Mouse (Mus musculus): ENCODE results near the gene Cyp2d22.

Gene Cyp2d22

DNA sequence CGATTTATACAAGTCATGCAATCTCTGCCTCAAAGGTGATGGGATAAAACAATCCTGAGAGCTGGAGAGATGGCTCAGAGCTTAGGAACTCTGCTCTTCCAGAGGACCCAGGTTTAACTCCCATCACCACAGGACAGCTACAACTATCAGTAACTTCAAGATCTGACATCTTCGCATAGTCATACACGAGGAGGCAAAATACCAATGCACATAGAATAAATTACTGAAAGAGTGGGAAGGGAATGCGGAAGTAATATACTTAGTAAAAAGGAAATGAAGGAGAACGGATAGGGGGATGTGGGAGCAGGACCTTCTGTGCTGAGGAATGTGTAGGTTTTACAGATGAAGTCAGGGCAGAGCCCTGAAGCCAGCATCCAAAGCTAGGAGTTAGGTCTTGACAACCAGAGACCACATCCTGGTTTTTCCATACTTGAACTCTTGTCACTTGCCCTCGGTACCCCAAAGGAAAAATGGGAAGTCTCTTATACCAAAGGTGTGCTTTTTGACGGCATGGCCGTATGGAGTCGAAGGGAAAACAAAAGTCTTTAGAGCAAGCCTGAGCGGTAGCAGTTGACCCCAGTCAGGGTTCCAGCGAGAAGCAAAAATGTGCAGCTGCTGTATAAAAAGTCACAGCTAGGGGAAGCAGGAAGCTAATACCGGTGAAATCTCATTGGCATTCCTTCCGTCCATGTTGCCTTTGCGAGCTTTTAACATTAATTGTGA, 33.3 kb downstream of the Cyp2d22 start:
- DNase-seq: no peak

- peak; percentile 99 for DNase-seq
These were observed 34.1 kb downstream of the Cyp2d22 start for GRCm38 (mm10) chr15:82345820-82346470.

DNA sequence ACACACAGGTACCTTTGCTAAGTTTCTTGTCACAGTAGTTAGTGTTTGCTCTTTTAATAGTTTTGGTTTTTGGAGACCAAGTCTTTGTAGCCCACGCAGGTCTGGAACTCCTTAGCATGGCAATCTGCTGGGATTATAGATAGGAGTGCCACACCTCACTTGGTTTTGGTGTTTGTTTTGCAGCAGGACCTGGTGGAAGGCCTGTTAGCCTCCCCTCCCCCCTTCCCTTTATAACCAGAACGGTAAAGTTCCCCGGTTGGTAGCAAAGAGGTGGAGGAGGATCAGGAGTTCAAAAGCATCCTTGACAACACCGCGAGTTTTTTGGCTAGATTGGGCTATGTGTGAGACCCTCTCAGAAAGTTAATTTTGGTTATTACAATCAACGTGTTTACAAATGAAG, 35.1 kb downstream of the Cyp2d22 start:
- peak; percentile 59 for DNase-seq

- no peak for DNase-seq
These were observed 36.4 kb downstream of the Cyp2d22 start for GRCm38 (mm10) chr15:82343368-82344287.

DNA sequence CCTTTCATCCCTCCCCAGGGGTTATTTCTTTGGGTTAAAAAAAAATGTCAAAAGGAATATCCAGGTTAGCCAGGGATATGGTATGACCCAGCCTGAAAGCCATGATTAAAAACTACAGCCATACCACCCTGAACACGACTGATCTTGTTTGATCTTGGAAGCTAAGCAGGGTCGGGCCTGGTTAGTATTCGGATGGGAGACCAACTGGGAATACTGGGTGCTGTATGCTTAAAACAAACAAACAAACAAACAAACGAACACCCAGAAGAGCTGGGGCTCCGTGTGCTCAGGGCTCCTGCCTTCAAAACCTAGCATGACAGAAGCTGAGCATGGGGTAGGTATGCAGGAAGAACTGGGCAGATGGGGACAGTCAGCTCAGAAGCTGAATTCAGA, 37.5 kb downstream of the Cyp2d22 start:
- no peak for DNase-seq

DNA sequence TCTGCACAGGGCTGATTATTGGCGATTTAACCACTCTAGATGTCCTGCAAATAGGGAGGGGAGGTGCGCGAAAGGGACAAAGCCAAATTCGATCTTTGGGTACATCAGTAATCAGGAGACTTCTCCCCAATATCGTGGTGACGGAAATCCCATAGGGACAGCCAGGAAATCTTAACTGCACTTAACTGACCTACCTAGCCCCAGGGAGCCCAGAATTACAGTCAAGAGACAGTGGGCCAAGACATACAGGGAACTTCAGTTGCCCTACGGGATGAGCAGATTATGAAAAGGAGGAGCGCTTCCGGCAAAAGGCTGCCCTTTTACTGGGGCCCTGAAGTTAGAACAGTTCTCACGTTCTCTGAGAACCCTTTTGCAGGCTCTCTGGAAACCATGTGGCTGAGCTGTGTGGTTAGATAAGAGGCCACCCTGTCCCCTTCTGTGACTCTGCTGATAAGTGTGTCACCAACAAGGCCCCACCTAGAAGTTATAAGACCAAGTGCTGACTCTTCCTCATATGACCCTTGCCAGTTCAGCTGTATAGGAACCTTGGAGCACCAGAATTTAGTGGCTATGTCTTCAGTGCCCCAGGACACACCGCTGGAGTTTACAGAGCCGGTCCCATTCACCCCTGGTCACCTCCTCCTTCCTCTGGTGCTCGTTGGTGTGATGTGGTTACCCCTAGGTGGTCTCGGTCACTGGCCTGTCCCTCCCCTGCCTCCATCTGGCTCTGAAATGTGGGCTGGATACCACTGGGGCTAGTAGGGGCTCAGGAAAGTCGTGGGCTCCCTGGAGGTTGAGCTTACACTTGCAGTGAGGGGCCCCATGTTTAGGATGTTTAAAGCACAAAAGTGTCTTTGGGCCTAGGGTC, 38.2 kb downstream of the Cyp2d22 start:
- peak; percentile 88 for DNase-seq

DNA sequence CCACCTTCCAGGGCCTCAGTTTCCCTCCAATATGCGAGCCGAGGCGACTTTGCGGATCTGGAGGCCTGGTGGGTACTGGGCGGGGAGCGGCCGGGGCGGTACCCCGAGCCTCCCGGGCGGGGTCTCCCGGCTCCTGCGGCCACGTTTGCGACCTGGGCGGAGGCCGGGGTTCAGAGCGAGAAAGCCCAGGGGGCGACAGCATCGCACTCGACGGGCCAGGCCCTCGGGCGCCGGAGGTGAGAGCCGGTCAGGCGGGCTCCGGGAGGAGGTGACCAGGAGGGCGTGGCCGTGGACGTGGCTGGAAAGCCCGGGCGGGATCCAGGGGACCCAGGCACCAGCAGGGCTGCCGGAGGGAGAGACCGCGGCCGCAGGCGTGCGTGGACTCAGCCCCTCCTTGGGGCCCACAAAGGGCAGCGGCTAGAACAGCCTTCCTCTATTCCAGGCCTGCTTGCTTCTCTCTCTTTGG, 39.0 kb downstream of the Cyp2d22 start:
- peak; percentile 91 for DNase-seq

GRCm38 (mm10) chr15:82340414-82341035, 39.5 kb downstream of the Cyp2d22 start:
- DNase-seq: peak; percentile 80

DNA sequence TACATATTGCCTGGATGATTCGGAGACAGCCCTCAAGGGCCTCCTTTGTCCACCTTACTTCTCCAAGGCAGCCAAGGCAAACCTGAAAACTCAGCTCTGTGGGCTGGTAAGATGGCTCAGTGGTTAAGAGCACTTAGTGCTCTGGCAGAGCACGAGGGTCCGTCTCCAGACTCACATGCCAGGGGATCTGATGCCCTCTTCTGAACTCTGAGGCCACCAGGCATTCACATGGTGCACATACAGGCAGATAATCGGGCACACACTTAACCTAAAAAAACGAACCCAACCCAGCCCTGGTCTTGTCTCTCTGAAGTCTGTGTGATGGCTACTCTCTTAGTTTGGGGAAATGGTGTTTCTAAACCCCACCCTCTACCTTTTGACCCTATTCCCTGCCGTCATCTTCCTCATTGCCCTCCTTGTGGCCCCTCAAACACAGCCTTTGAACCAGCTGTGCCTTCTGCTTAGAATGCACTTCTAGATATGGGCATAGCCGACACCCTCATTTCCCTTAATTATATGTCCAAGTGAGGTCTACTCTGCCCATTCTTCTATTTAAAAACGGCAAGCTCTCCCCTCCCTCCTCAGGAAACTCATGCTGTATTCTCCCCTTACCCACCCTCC, 40.3 kb downstream of the Cyp2d22 start:
- peak; percentile 38 for DNase-seq

DNA sequence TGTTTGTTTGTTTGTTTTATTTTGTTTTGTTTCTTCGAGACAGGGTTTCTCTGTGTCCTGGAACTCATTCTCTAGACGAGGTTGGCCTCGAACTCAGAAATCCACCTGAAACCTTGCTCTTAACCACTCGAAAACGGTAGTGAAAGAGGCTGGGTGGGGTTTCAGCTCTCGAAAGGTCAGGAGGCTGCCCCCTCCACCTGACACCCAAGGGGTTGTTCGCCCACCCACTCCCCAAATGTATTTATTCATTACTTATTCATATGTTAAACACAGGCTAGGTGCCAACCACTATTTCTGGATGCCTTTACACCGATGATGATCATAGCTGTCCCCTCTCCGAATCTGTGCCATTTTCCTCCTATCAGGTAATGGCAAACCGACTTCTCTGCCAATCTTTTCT, 40.9 kb downstream of the Cyp2d22 start:
- no peak for DNase-seq

GRCm38 (mm10) chr15:82338593-82339112, 41.4 kb downstream of the Cyp2d22 start, which contains the start of the genes Naga, Pheta2 and Smdt1:
Gene Naga (minus strand): TSS chr15:82338925.
Gene Pheta2 (plus strand): TSS chr15:82338942.
Gene Smdt1 (plus strand): TSS chr15:82338959.
- peak; percentile 99 for DNase-seq

- DNase-seq: peak; percentile 63
These were observed 42.2 kb downstream of the Cyp2d22 start for GRCm38 (mm10) chr15:82337875-82338274.

- DNase-seq: no peak
These were observed 43.4 kb downstream of the Cyp2d22 start for GRCm38 (mm10) chr15:82336629-82337028.

DNA sequence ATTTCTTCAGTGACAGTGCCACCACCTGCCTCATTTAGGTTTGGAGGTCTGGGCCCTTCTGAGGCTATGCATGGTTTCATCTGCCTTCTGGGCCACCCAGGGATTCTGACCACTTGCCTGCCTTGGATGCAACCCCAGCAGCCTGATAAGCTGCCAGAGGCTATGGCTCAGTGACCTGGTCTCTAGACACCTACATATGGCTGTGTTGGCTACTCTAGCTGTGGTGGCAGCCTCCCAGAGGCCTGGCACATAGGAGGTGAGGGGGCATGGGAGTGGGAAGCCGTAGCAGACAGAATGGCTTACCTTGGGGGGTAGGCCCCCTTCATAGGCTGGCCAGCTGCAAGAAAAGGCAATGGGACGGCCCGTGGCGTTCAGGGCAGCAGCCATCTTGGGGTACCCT, 44.9 kb downstream of the Cyp2d22 start:
- DNase-seq: no peak

- no peak for DNase-seq
These were observed 54.7 kb downstream of the Cyp2d22 start for GRCm38 (mm10) chr15:82325382-82325781.

DNA sequence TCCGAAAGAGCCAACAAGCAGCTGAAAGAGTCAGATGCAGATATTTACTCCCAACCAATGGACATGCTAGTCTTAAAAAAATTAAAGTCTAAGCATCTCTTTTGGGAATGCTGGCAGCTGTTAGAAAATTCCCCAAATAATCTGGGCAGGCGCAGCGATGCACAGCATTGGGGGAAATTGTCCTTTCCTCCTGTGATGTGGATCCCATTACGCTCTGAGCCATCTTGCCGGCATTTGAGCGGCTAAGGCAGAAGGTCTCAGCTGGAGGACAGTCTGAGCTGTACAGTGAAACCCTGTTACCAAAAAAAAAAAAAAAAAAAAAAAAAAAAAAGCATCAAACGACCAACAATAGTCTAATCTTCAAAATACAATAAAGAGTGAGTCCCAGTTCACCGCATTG, 57.9 kb downstream of the Cyp2d22 start:
- no peak for DNase-seq
